Mouse (Mus musculus): ENCODE data around the gene Gmppa. TPM values are rescaled to one million over a fixed set of nuclear protein-coding genes. Genes with fewer than 3 reads are reported as not detected.

Gene Gmppa
- polyA plus RNA-seq, 1 experiment from 2014 or later = 93.1 TPM

- H3K4me3 ChIP-seq (replicated peaks; ENCODE audit: low read length) = peak overlapping the region; percentile 58
- no peak overlapping the region for H3K27ac ChIP-seq (ENCODE audit: low read length)
- under 1% methylated on average over 62 of the region's 62 CpGs for WGBS
- peak overlapping the region; percentile 48 for H3K9ac ChIP-seq (replicated peaks; ENCODE audit: low read depth, low read length)
- H3K36me3 ChIP-seq (ENCODE audit: control insufficient read depth, insufficient read depth) = peaks cover 11% of the 10 kb centered on the region
- peaks cover 28% of the 10 kb centered on the region for H3K27me3 ChIP-seq (replicated peaks; ENCODE audit: control insufficient read depth, insufficient read depth, low read length)
- H3K9me3 ChIP-seq (ENCODE audit: control insufficient read depth, low read length) = no peaks in the 10 kb centered on the region
- H3K4me1 ChIP-seq (replicated peaks; ENCODE audit: control insufficient read depth, insufficient read depth, low read length) = peaks cover 19% of the 10 kb centered on the region
- peak; percentile 60 for ATAC-seq
- H3K4me2 ChIP-seq (ENCODE audit: low read length) = peak overlapping the region; percentile 88
Observed at GRCm38 (mm10) chr1:75487405-75488161, 51.9 kb downstream of the Gmppa start.

GRCm38 (mm10) chr1:75490785-75491551 is 55.2 kb downstream of the Gmppa start:
- WGBS = 83% methylated on average over 34 of the region's 34 CpGs
- Histone ChIP-seq H3K36me3 (ENCODE audit: control insufficient read depth, insufficient read depth) (no peaks in the 10 kb centered on the region), H3K27me3 (replicated peaks; ENCODE audit: control insufficient read depth, insufficient read depth, low read length) (peaks cover 18% of the 10 kb centered on the region), H3K9me3 (ENCODE audit: control insufficient read depth, low read length) (no peaks in the 10 kb centered on the region), H3K4me1 (replicated peaks; ENCODE audit: control insufficient read depth, insufficient read depth, low read length) (peaks cover 17% of the 10 kb centered on the region), H3K27ac (ENCODE audit: low read length) (no peak overlapping the region), H3K4me2 (ENCODE audit: low read length) (no peak overlapping the region), H3K4me3 (replicated peaks; ENCODE audit: low read length) (no peak overlapping the region), H3K9ac (replicated peaks; ENCODE audit: low read depth, low read length) (no peak overlapping the region)
- ATAC-seq = no peak

DNA sequence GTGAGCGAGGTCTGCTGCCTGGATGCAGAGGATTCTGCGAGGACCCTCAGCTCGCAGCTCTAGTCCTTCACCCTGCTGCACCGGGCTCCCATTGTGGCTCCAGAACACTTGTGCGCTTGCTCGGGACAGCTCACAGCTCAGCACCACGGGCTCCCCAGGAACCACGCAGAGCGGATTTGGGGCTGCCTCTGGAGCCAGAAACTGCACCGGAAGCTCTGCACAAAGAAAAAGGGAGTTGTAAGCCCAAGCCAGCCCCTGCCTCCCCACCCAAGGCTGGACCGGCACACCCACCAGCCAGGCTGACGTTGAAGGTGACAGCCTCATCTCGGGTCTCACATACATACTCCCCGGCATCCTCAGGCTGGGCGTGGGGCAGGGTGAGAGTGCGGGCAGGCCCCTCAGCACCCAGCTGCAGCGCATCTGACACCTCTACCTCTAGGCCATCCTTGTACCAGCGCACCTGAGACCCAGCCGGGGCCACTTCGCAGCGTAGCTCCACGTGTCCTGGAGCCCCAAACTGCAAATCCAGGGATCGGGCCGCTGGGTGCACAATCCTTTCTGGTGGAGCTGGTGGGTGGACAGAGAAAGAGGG is 56.9 kb downstream of the Gmppa start:
- no peak overlapping the region for H3K27ac ChIP-seq (ENCODE audit: low read length)
- no peak overlapping the region for H3K4me2 ChIP-seq (ENCODE audit: low read length)
- peaks cover 8% of the 10 kb centered on the region; the same call in 1 of the 2 replicates for H3K27me3 ChIP-seq (replicated peaks; ENCODE audit: control insufficient read depth, insufficient read depth, low read length)
- no peak for ATAC-seq
- 30% methylated on average over 24 of the region's 24 CpGs for WGBS
- no peak overlapping the region for H3K9ac ChIP-seq (replicated peaks; ENCODE audit: low read depth, low read length)
- H3K9me3 ChIP-seq (ENCODE audit: control insufficient read depth, low read length) = no peaks in the 10 kb centered on the region
- H3K4me1 ChIP-seq (replicated peaks; ENCODE audit: control insufficient read depth, insufficient read depth, low read length) = peaks cover 5% of the 10 kb centered on the region
- H3K4me3 ChIP-seq (replicated peaks; ENCODE audit: low read length) = no peak overlapping the region
- H3K36me3 ChIP-seq (ENCODE audit: control insufficient read depth, insufficient read depth) = no peaks in the 10 kb centered on the region

Other genes starting within 250 kb of the Gmppa start
- 27.2 and 32.7 TPM in 2 replicates for gene Ankzf1, start 243.8 kb upstream of the Gmppa start, polyA plus RNA-seq (2015; fragmentation: Nextera tagmentation; extraction: Ambion mirVana)
- 46.4 and 48.8 TPM in 2 replicates for gene Atg9a, start 243.7 kb upstream of the Gmppa start, polyA plus RNA-seq (2015; fragmentation: Nextera tagmentation; extraction: Ambion mirVana)
- 20.7 and 22.0 TPM in 2 replicates for gene Glb1l, start 225.1 kb upstream of the Gmppa start, polyA plus RNA-seq (2015; fragmentation: Nextera tagmentation; extraction: Ambion mirVana)
- gene Stk16, start 225.1 kb upstream of the Gmppa start, polyA plus RNA-seq (2015; fragmentation: Nextera tagmentation; extraction: Ambion mirVana) = 130 and 151 TPM in 2 replicates
- 18.6 and 18.7 TPM in 2 replicates for gene Tuba4a, start 216.1 kb upstream of the Gmppa start, polyA plus RNA-seq (2015; fragmentation: Nextera tagmentation; extraction: Ambion mirVana)
- gene A630095N17Rik, start 203.8 kb upstream of the Gmppa start, polyA plus RNA-seq (2015; fragmentation: Nextera tagmentation; extraction: Ambion mirVana) = not detected in 2 replicates
- gene Dnajb2, start 199.5 kb upstream of the Gmppa start, polyA plus RNA-seq (2015; fragmentation: Nextera tagmentation; extraction: Ambion mirVana) = 51.5 and 59.3 TPM in 2 replicates
- 6.1 and 10.7 TPM in 2 replicates for gene Ptprn, start 171.4 kb upstream of the Gmppa start, polyA plus RNA-seq (2015; fragmentation: Nextera tagmentation; extraction: Ambion mirVana)
- 29.3 and 76.1 TPM in 2 replicates for gene Resp18, start 157.5 kb upstream of the Gmppa start, polyA plus RNA-seq (2015; fragmentation: Nextera tagmentation; extraction: Ambion mirVana)
- gene Dnpep, start 117.9 kb upstream of the Gmppa start, polyA plus RNA-seq (2015; fragmentation: Nextera tagmentation; extraction: Ambion mirVana) = 146 and 150 TPM in 2 replicates
- 1.2 and 1.5 TPM in 2 replicates for gene Des, start 75.6 kb upstream of the Gmppa start, polyA plus RNA-seq (2015; fragmentation: Nextera tagmentation; extraction: Ambion mirVana)
- gene Speg, start 60.6 kb upstream of the Gmppa start, polyA plus RNA-seq (2015; fragmentation: Nextera tagmentation; extraction: Ambion mirVana) = 10.7 and 12.9 TPM in 2 replicates
- 4.0 and 7.2 TPM in 2 replicates for gene Asic4, start 14.5 kb downstream of the Gmppa start, polyA plus RNA-seq (2015; fragmentation: Nextera tagmentation; extraction: Ambion mirVana)
- gene Chpf, start 43.4 kb downstream of the Gmppa start, polyA plus RNA-seq (2015; fragmentation: Nextera tagmentation; extraction: Ambion mirVana) = 28.1 and 29.2 TPM in 2 replicates
- 59.8 and 60.5 TPM in 2 replicates for gene Tmem198, start 43.6 kb downstream of the Gmppa start, polyA plus RNA-seq (2015; fragmentation: Nextera tagmentation; extraction: Ambion mirVana)
- gene Obsl1, start 70.5 kb downstream of the Gmppa start, polyA plus RNA-seq (2015; fragmentation: Nextera tagmentation; extraction: Ambion mirVana) = 19.6 and 21.6 TPM in 2 replicates
- gene Inha, start 71.1 kb downstream of the Gmppa start, polyA plus RNA-seq (2015; fragmentation: Nextera tagmentation; extraction: Ambion mirVana) = 13.7 and 18.1 TPM in 2 replicates
- gene Stk11ip, start 85.6 kb downstream of the Gmppa start, polyA plus RNA-seq (2015; fragmentation: Nextera tagmentation; extraction: Ambion mirVana) = 16.7 and 22.4 TPM in 2 replicates
- 37.4 and 50.4 TPM in 2 replicates for gene Slc4a3, start 110.3 kb downstream of the Gmppa start, polyA plus RNA-seq (2015; fragmentation: Nextera tagmentation; extraction: Ambion mirVana)